Comparison of ENCODE assay signal across 16 mouse cellular contexts in the genomic region with DNA sequence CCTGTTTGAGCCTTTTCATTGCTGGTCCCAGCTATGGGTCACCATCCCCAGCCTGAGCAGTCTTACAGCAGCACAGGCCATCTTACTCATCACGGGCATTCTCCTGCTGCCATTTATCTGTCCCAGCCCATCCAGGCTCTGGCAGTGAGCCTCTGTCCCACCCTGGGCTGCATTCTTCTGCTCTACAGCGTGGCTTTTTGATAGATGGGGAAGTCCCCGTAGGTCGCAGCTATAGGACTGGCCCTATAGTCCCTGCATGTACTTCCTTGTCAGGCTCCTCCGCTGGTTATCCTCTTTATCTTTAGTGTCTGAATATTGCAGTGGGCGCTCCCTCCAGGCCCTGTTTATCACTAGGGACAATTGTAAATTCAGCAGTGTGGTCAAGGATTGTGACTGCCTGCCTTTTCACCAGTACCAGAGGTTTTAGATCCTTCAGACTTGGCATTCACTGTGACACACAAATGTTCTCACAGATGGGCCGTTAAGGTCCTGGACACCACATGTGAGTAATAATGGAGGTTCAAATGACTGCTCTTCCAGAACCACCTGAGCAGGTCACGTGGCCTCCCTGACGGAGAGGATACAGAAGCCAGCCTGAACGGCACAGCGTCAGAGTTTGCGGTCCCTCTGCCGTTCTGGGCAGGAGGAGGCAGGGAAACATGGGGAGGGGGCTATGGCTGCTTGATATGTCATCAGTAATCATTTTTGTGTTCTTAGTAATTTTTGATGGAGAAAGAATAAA.
"Had no signal": no experiment of that assay in that cellular context is flagged by ENCODE, and none has a peak within 500 bp of the region (broad histone marks: within the 10 kb centered on the region; RNA-seq: fewer than 3 reads in every experiment).

No protein-coding gene starts in this region.

- H3K4me1 ChIP-seq: midbrain, embryonic 13.5 days; midbrain, embryonic 15.5 days; neural tube, embryonic 12.5 days had no signal

- H3K9me3 ChIP-seq: midbrain, embryonic 13.5 days; midbrain, embryonic 15.5 days; neural tube, embryonic 12.5 days had no signal

- H3K4me2 ChIP-seq: lung, embryonic 14.5 days; midbrain, embryonic 11.5 days; midbrain, embryonic 13.5 days; midbrain, embryonic 15.5 days; neural tube, embryonic 12.5 days had no signal

- ATAC-seq: midbrain, embryonic 13.5 days; midbrain, embryonic 15.5 days had no signal

- H3K27ac ChIP-seq: midbrain, embryonic 13.5 days; midbrain, embryonic 15.5 days; neural tube, embryonic 12.5 days had no signal

- DNase-seq: lung, adult 18-20 months; lung, embryonic 14.5 days; lung, postnatal 10 days; lung, postnatal 4 days; retina, postnatal 1 day; right cerebral cortex, adult 18-20 months; right cerebral cortex, postnatal 25 days; right cerebral cortex, postnatal 4 days; spleen, adult 18-20 months; thymus, adult 18-20 months; thymus, postnatal 25 days; thymus, postnatal 4 days had no signal

- H3K9ac ChIP-seq: lung, embryonic 14.5 days; midbrain, embryonic 13.5 days; midbrain, embryonic 15.5 days; neural tube, embryonic 12.5 days had no signal

- H3K27me3 ChIP-seq: midbrain, embryonic 13.5 days; midbrain, embryonic 15.5 days; neural tube, embryonic 12.5 days had no signal

- H3K4me3 ChIP-seq: midbrain, embryonic 13.5 days; midbrain, embryonic 15.5 days; neural tube, embryonic 12.5 days had no signal
